ENCODE assay signal across 9 mouse cellular contexts in the genomic region with DNA sequence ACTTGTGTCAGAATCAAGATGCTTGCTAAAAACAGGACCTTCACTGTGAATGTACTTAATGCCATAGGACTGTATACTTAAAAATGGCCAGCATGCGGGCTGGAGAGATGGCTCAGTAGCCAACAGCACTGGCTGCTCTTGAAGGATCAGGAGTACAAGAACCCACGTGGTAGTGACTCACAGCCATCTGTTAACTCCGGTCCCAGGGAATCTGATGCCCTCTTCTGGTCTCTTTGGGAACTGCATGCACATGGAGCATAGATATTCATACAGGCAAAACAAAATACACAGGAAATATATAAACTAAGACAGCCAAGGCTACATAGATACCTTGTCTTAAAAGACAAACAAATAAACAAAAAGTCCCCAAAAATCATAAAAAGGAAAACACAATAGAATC. TPM values are rescaled to one million over a fixed set of nuclear protein-coding genes. Genes with fewer than 3 reads are reported as not detected.
DNase-seq lines count a peak whose midpoint lies in the region; ATAC-seq lines count a peak whose summit lies in the region.
"Had no signal": no experiment of that assay in that cellular context is flagged by ENCODE, and none has a peak within 500 bp of the region (broad histone marks: within the 10 kb centered on the region; RNA-seq: fewer than 3 reads in every experiment).

No protein-coding gene starts in this region.

- ATAC-seq in heart, embryonic 11.5 days (replicated peaks; ENCODE audit: insufficient number of reproducible peaks, low FRiP score, low TSS enrichment), result no peak

- H3K9me3 ChIP-seq in heart, embryonic 11.5 days (replicated peaks; ENCODE audit: control insufficient read depth, low read length), result no peaks in the 10 kb centered on the region
- H3K9me3 ChIP-seq: midbrain, embryonic 12.5 days had no signal

- H3K27me3 ChIP-seq in heart, embryonic 11.5 days (ENCODE audit: control insufficient read depth, insufficient read depth, low read length), result no peaks in the 10 kb centered on the region
- H3K27me3 ChIP-seq in splenic B cell, adult 2 months (ENCODE audit: control insufficient read depth, insufficient read depth, low read length, poor library complexity, severe bottlenecking), result no peaks in the 10 kb centered on the region
- H3K27me3 ChIP-seq: midbrain, embryonic 12.5 days had no signal

- H3K4me1 ChIP-seq in heart, embryonic 11.5 days (ENCODE audit: control insufficient read depth, insufficient read depth, low read length), result no peaks in the 10 kb centered on the region; the same call in 1 of the 2 replicates

- peak; percentile 97 for DNase-seq in heart, adult 11 months
- DNase-seq in Muller cell, postnatal 12 days (ENCODE audit: inconsistent ontology term), result peak; percentile 47
- DNase-seq in cerebellum, postnatal 10 days, result peak; percentile 92 to 95
- peak; percentile 68 to 75 for DNase-seq in gastrocnemius, postnatal 36 days
- DNase-seq in layer of hippocampus, postnatal 25 days (ENCODE audit: extremely low spot score in 1 of 2, low spot score in 1 of 2), result peak; percentile 56 to 84
- DNase-seq in mesoderm, embryonic 11.5 days (ENCODE audit: low read depth, low spot score), result peak; percentile 79
- peak; percentile 73 for DNase-seq in splenic B cell, adult 2 months (ENCODE audit: low read depth, low spot score)

- peaks cover 4% of the 10 kb centered on the region; the same call in 1 of the 2 replicates for H3K36me3 ChIP-seq in heart, embryonic 11.5 days (ENCODE audit: control insufficient read depth, insufficient read depth, low read length)
- H3K36me3 ChIP-seq in splenic B cell, adult 2 months (ENCODE audit: control insufficient read depth, insufficient read depth, low read length, poor library complexity, severe bottlenecking), result no peaks in the 10 kb centered on the region

- H3K27ac ChIP-seq in heart, embryonic 11.5 days (ENCODE audit: low read depth, low read length), result no peak overlapping the region
- H3K27ac ChIP-seq: midbrain, embryonic 12.5 days had no signal

- intact Hi-C loops in gastrocnemius, postnatal 36 days (cut with DNase I), result no loop called here

- 41% methylated on average over 3 of the region's 3 CpGs for WGBS in heart, embryonic 11.5 days (ENCODE audit: insufficient replicate concordance)

- H3K4me3 ChIP-seq in heart, embryonic 11.5 days (ENCODE audit: low read depth, low read length), result no peak overlapping the region
- H3K4me3 ChIP-seq: midbrain, embryonic 12.5 days had no signal

- no peak overlapping the region for H3K4me2 ChIP-seq in heart, embryonic 11.5 days
- H3K4me2 ChIP-seq: midbrain, embryonic 12.5 days had no signal

- no peak overlapping the region for H3K9ac ChIP-seq in heart, embryonic 11.5 days (ENCODE audit: low read depth, low read length)
- H3K9ac ChIP-seq: midbrain, embryonic 12.5 days had no signal

RNA-seq across cellular contexts. Expression of a gene that starts 5.5 kb away (rescaled TPM):
- polyA plus RNA-seq in heart, embryonic 11.5 days (2014; fragmentation: Nextera tagmentation; extraction: Ambion mirVana), result 11.9 TPM in 2 replicates
- total RNA-seq in gastrocnemius, postnatal 36 days (2021), result 1 to 10 TPM; 3.0 to 3.5 TPM
- 1 to 10 TPM; 5.0 to 5.3 TPM for total RNA-seq in layer of hippocampus, postnatal 25 days (2021)

RNA-seq across cellular contexts. Expression of a gene that starts 11.5 kb away (rescaled TPM):
- 9.0 and 9.1 TPM in 2 replicates for polyA plus RNA-seq in heart, embryonic 11.5 days (2014; fragmentation: Nextera tagmentation; extraction: Ambion mirVana)
- 1 to 10 TPM; 3.6 to 4.0 TPM for total RNA-seq in gastrocnemius, postnatal 36 days (2021)
- 10 to 100 TPM; 18.4 to 26.0 TPM for total RNA-seq in layer of hippocampus, postnatal 25 days (2021)

RNA-seq across cellular contexts. Expression of a gene that starts 58.9 kb away (rescaled TPM):
- polyA plus RNA-seq in heart, embryonic 11.5 days (2014; fragmentation: Nextera tagmentation; extraction: Ambion mirVana), result 0.40 and 0.51 TPM in 2 replicates
- under 1 TPM; 0.05 to 0.26 TPM for total RNA-seq in gastrocnemius, postnatal 36 days (2021)
- 100 to 1,000 TPM; 317 to 343 TPM for total RNA-seq in layer of hippocampus, postnatal 25 days (2021)

Comparison
In these comparisons a context has a peak if more than half of its experiments do, and no peak if none do; other contexts are left out.
1. DNase-seq: peak in every context shown above with its lines; median percentile 97 in heart, adult 11 months; 94 in cerebellum, postnatal 10 days; 79 in mesoderm, embryonic 11.5 days; 73 in splenic B cell, adult 2 months; 72 in gastrocnemius, postnatal 36 days; 70 in layer of hippocampus, postnatal 25 days; 47 in Muller cell, postnatal 12 days.
2. RNA of a gene that starts 58.9 kb away (total RNA-seq): 317 to 343 TPM in layer of hippocampus, postnatal 25 days; 0.05 to 0.26 TPM in gastrocnemius, postnatal 36 days; every median in the first group is over 100 times any median in the second.